Mouse (Mus musculus) erythroblast, embryonic 14.5 days (primary cell): ENCODE results near the gene Cep128.

Experiments
- GATA1 ChIP-seq: IDR thresholded peaks from 2 replicates; pipeline ENCODE4 v1.6.1; 2012; ENCODE audit warnings: low read length, inconsistent platforms, mixed read lengths
- TAL1 ChIP-seq: IDR thresholded peaks from 3 replicates; pipeline ENCODE4 v1.6.1; 2012; ENCODE audit warnings: low read length, inconsistent platforms, mixed read lengths

DNA sequence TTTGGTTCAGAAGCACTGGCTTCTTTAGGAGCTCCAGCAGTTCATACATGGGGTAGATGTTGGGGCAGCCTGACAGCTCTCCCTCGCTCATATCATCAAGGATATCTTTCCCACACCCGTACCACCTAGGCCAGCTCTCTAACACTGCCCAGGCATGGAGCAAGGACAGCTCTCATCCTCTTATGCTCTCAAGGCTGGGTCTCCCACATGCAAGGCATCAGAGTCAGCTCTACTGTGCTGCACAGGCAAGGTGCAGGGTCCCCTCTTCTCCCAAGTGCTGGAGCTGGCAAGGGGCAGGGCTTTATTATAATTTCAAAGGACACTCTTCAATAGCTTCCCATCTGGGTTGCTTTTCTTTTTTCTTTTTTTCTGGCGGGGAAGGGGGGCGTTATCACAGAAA lies 280.9 kb downstream of the Cep128 start:
- TF ChIP-seq TAL1, result no peak
- TF ChIP-seq GATA1, result no peak
